In the genomic region with DNA sequence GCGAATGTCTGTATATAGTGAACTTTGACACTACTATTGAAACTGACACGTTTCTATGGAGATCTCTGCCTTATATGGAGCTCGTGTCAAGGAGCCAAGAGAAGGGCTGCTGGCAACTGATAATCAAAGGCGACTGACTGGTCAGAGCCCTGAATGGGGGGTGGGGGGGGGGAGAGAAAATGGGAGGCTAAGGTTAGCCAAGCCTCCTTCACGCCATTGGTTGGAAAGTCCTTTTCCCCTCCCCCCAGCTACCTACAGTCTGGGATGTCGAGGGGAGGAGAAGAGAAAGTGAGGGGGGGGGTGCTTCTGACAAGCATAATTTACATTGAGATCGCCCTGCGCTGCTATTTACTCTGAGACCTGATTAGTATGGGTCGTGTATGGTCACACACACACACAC, we compare ENCODE assay signal across 9 mouse cellular contexts. TPM values are rescaled to one million over a fixed set of nuclear protein-coding genes. Genes with fewer than 3 reads are reported as not detected.
A peak's percentile ranks its signal among the peaks of the same experiment; 100 is the strongest.
DNase-seq lines count a peak whose midpoint lies in the region; ATAC-seq and TF ChIP-seq lines count a peak whose summit lies in the region.
"Had no signal": no experiment of that assay in that cellular context is flagged by ENCODE, and none has a peak within 500 bp of the region (broad histone marks: within the 10 kb centered on the region; RNA-seq: fewer than 3 reads in every experiment).

No protein-coding gene starts in this region.

- WGBS in hindbrain, embryonic 13.5 days = 0% methylated on average over 8 of the region's 9 CpGs
- 0% methylated on average over 9 of the region's 9 CpGs for WGBS in liver, embryonic 14.5 days (ENCODE audit: insufficient replicate concordance)
- under 1% methylated on average over 8 of the region's 9 CpGs for WGBS in stomach, embryonic 14.5 days

- no peaks in the 10 kb centered on the region for H3K27me3 ChIP-seq in hindbrain, embryonic 13.5 days
- peaks cover 91% of the 10 kb centered on the region for H3K27me3 ChIP-seq in liver, embryonic 14.5 days (ENCODE audit: control insufficient read depth, insufficient read depth, low read length)
- no peaks in the 10 kb centered on the region for H3K27me3 ChIP-seq in stomach, embryonic 14.5 days (ENCODE audit: control insufficient read depth, insufficient read depth, low read length)

- ATAC-seq in hindbrain, embryonic 13.5 days (ENCODE audit: low FRiP score) = peak; percentile 62
- ATAC-seq in liver, embryonic 14.5 days (ENCODE audit: insufficient read depth) = peak; percentile 21; the same call in 1 of the 2 replicates
- peak; percentile 44; the same call in 1 of the 2 replicates for ATAC-seq in stomach, embryonic 14.5 days (ENCODE audit: insufficient number of reproducible peaks, insufficient read depth, low FRiP score, low read depth)
- ATAC-seq in CD4-positive, CD25-positive, alpha-beta regulatory T cell, adult 4 months = no peak

- H3K9me3 ChIP-seq in hindbrain, embryonic 13.5 days = no peaks in the 10 kb centered on the region
- H3K9me3 ChIP-seq in liver, embryonic 14.5 days (ENCODE audit: control insufficient read depth, low read length) = no peaks in the 10 kb centered on the region
- H3K9me3 ChIP-seq in stomach, embryonic 14.5 days (ENCODE audit: control insufficient read depth, low read depth, low read length) = no peaks in the 10 kb centered on the region

- H3K4me3 ChIP-seq in gastrocnemius, adult 2 months = peak overlapping the region; percentile 77
- peak overlapping the region; percentile 68 for H3K4me3 ChIP-seq in hindbrain, embryonic 13.5 days
- no peak overlapping the region for H3K4me3 ChIP-seq in liver, embryonic 14.5 days (ENCODE audit: insufficient read depth in 1 of 2, low read depth in 2 of 2, low read length in 2 of 2)
- H3K4me3 ChIP-seq in stomach, embryonic 14.5 days (ENCODE audit: low read depth, low read length) = peak overlapping the region; percentile 81

- peak overlapping the region; percentile 74 for H3K4me2 ChIP-seq in hindbrain, embryonic 13.5 days
- H3K4me2 ChIP-seq in liver, embryonic 14.5 days (ENCODE audit: low read depth) = no peak overlapping the region
- peak overlapping the region; percentile 60 for H3K4me2 ChIP-seq in stomach, embryonic 14.5 days (replicated peaks; ENCODE audit: low read depth, low read length)

- intact Hi-C loops in gastrocnemius, adult 2 months (cut with DNase I) = loop anchor here (2.0 to 10.0 kb wide), 2 partner anchors 218 to 336 kb away; no protein-coding TSS in a partner anchor

- peak overlapping the region; percentile 96 for H3K9ac ChIP-seq in hindbrain, embryonic 13.5 days
- H3K9ac ChIP-seq in liver, embryonic 14.5 days (replicated peaks) = no peak overlapping the region
- no peak overlapping the region for H3K9ac ChIP-seq in stomach, embryonic 14.5 days (replicated peaks; ENCODE audit: low read depth, low read length)

- H3K36me3 ChIP-seq in hindbrain, embryonic 13.5 days = peaks cover under 1% of the 10 kb centered on the region; the same call in 1 of the 2 replicates
- H3K36me3 ChIP-seq in liver, embryonic 14.5 days (replicated peaks; ENCODE audit: control insufficient read depth, insufficient read depth, low read depth) = no peaks in the 10 kb centered on the region
- 0 out of 2 replicates have a peak, but pooled peaks cover under 1% of the 10 kb centered on the region for H3K36me3 ChIP-seq in stomach, embryonic 14.5 days (ENCODE audit: control insufficient read depth, insufficient read depth, low read length)

- no peak for TF ChIP-seq CTCF in gastrocnemius, adult 2 months (IDR thresholded peaks at IDR 0.05)
- TF ChIP-seq CTCF in liver, embryonic 14.5 days (IDR thresholded peaks at IDR 0.05; ENCODE audit: low read depth) = no peak

- H3K4me1 ChIP-seq in hindbrain, embryonic 13.5 days (replicated peaks) = peaks cover 20% of the 10 kb centered on the region
- no peaks in the 10 kb centered on the region for H3K4me1 ChIP-seq in liver, embryonic 14.5 days (replicated peaks; ENCODE audit: control insufficient read depth in 2 of 2, insufficient read depth in 2 of 2, low read length in 1 of 2)
- H3K4me1 ChIP-seq in stomach, embryonic 14.5 days (ENCODE audit: control insufficient read depth, insufficient read depth, low read length) = peaks cover 3% of the 10 kb centered on the region; the same call in 1 of the 2 replicates

- DNase-seq in gastrocnemius, adult 2 months = no peak
- no peak for DNase-seq in gastrocnemius, postnatal 25 days
- DNase-seq in NIH3T3 (ENCODE audit: low read depth) = peak; percentile 96
- peak; percentile 99 for DNase-seq in embryo, embryonic 10.5 days (ENCODE audit: low spot score)
- DNase-seq in liver, embryonic 14.5 days (ENCODE audit: low read depth in 3 of 3, low spot score in 3 of 3) = no peak

- TF ChIP-seq EP300 in liver, embryonic 14.5 days (IDR thresholded peaks at IDR 0.05; ENCODE audit: low read depth) = no peak

- no peak overlapping the region for H3K27ac ChIP-seq in gastrocnemius, adult 2 months
- peak overlapping the region; percentile 100 for H3K27ac ChIP-seq in hindbrain, embryonic 13.5 days
- H3K27ac ChIP-seq in liver, embryonic 14.5 days = no peak overlapping the region
- H3K27ac ChIP-seq in stomach, embryonic 14.5 days (ENCODE audit: low read length) = peak overlapping the region; percentile 99; the same call in 1 of the 2 replicates

RNA-seq across cellular contexts. Expression of gene Nr2f1, which starts 0.8 kb away (rescaled TPM):
- total RNA-seq in gastrocnemius, adult 2 months (2021) = under 1 TPM; 0.41 to 0.56 TPM
- under 1 TPM; 0.80 to 0.95 TPM for total RNA-seq in gastrocnemius, postnatal 25 days (2021)
- 68.9 and 71.3 TPM in 2 replicates for polyA plus RNA-seq in hindbrain, embryonic 13.5 days (2015; fragmentation: Nextera tagmentation; extraction: Ambion mirVana)
- polyA plus RNA-seq in liver, embryonic 14.5 days (2012; rRNA removed) = 1.4 and 2.7 TPM in 2 replicates
- 0.44 TPM in 2 replicates for polyA plus RNA-seq in liver, embryonic 14.5 days (2014; fragmentation: Nextera tagmentation; extraction: Ambion mirVana)
- polyA plus RNA-seq in stomach, embryonic 14.5 days (2014; fragmentation: Nextera tagmentation; extraction: Ambion mirVana) = 30.1 and 31.4 TPM in 2 replicates
- polyA plus RNA-seq in CD4-positive, CD25-positive, alpha-beta regulatory T cell, adult 4 months (2017; shearing (Covaris generic)) = not detected
- total RNA-seq: hematopoietic stem cell, adult 5-6 weeks had no signal

Comparison
In these comparisons a context has a peak if more than half of its experiments do, and no peak if none do; other contexts are left out.
1. DNase-seq: peak in NIH3T3 (single experiment) and embryo, embryonic 10.5 days (single experiment); none in gastrocnemius, adult 2 months (single experiment), gastrocnemius, postnatal 25 days (single experiment) and liver, embryonic 14.5 days (0 of 3).
2. H3K27ac ChIP-seq: peak in hindbrain, embryonic 13.5 days (single experiment) and stomach, embryonic 14.5 days (single experiment); none in gastrocnemius, adult 2 months (single experiment) and liver, embryonic 14.5 days (single experiment).
3. H3K4me3 ChIP-seq: peak in gastrocnemius, adult 2 months (single experiment), hindbrain, embryonic 13.5 days (single experiment) and stomach, embryonic 14.5 days (single experiment); none in liver, embryonic 14.5 days (0 of 2).